Mouse (Mus musculus) limb, embryonic 14.5 days (tissue): ENCODE results near the gene Mlxip. TPM values are rescaled to one million over a fixed set of nuclear protein-coding genes. Genes with fewer than 3 reads are reported as not detected.

Experiments used
- ATAC-seq: fragments of 200-750 bp; cut with Nextera tagmentation; 2 replicates; pipeline ENCODE4 v1.8.0; 2017; ENCODE audit warnings: low read depth, moderate number of reproducible peaks, moderate TSS enrichment; ENCODE audit not compliant: low FRiP score
- DNase-seq: peaks from one replicate; pipeline ENCODE4 v3.0.0-alpha.2; 2015; ENCODE audit warnings: low spot score
- H3K27ac ChIP-seq: fragments of 300-500 bp; sonication (generic); replicated peaks from 2 replicates; pipeline ENCODE4 v1.5.1; 2014; ENCODE audit warnings: low read depth, mild to moderate bottlenecking, low read length, moderate library complexity, mixed read lengths
- H3K27me3 ChIP-seq: fragments of 300-500 bp; sonication (generic); 2 replicates; pipeline ENCODE4 v1.6.1; 2014; ENCODE audit warnings: low read length, mixed read lengths; ENCODE audit not compliant: control insufficient read depth, insufficient read depth
- H3K36me3 ChIP-seq: fragments of 300-500 bp; sonication (generic); 2 replicates; pipeline ENCODE4 v1.6.1; 2014; ENCODE audit warnings: mild to moderate bottlenecking, low read length, moderate library complexity, mixed read lengths; ENCODE audit not compliant: control insufficient read depth, insufficient read depth
- H3K4me1 ChIP-seq: fragments of 300-500 bp; sonication (generic); 2 replicates; pipeline ENCODE4 v1.6.1; 2014; ENCODE audit warnings: antibody characterized with exemption, low read length, mixed read lengths; ENCODE audit not compliant: control insufficient read depth, insufficient read depth
- H3K4me2 ChIP-seq: fragments of 300-500 bp; sonication (generic); replicated peaks from 2 replicates; pipeline ENCODE4 v1.6.1; 2014; ENCODE audit warnings: low read depth, mild to moderate bottlenecking, low read length, moderate library complexity; ENCODE audit not compliant: severe bottlenecking
- H3K4me3 ChIP-seq: fragments of 300-500 bp; sonication (generic); replicated peaks from 2 replicates; pipeline ENCODE4 v1.5.1; 2014; ENCODE audit warnings: low read length
- H3K9ac ChIP-seq: fragments of 300-500 bp; sonication (generic); 2 replicates; pipeline ENCODE4 v1.6.1; 2014; ENCODE audit warnings: mild to moderate bottlenecking, low read depth, low read length, moderate library complexity; ENCODE audit not compliant: severe bottlenecking
- H3K9me3 ChIP-seq: fragments of 300-500 bp; sonication (generic); 2 replicates; pipeline ENCODE4 v1.6.1; 2016; ENCODE audit warnings: low read length; ENCODE audit not compliant: control insufficient read depth
- POLR2A ChIP-seq: fragments of 200-500 bp; IDR thresholded peaks from 2 replicates; pipeline ENCODE4 v1.8.0; 2012; ENCODE audit warnings: inconsistent platforms, mild to moderate bottlenecking, moderate library complexity, borderline replicate concordance; ENCODE audit not compliant: insufficient read depth, insufficient read length; ENCODE audit errors: extremely low read depth
- WGBS: fragments of 180-500 bp; shearing (Covaris S2); extraction: QIAGEN DNeasy Blood & Tissue Kit; methylation state at CpG from one replicate; pipeline ENCODE4 v1.1.7; 2014; 5-methylcytosine and 5-hydroxymethylcytosine counted together
- polyA plus RNA-seq, 2 experiments: library from polyadenylated mRNA; depleted of rRNA in 1 of 2; stranded (reverse) in 1 of 2; unstranded in 1 of 2; fragments of >200 nt; fragmentation: Nextera tagmentation in 1 of 2; extraction: Ambion mirVana in 1 of 2; gene quantifications; 2 replicates each; pipeline versions ENCODE4 v1.2.1 to v1.2.3; 2012 to 2014

Mlxip gene
- polyA plus RNA-seq, 2 experiments: 16.5 to 28.3 TPM

DNA sequence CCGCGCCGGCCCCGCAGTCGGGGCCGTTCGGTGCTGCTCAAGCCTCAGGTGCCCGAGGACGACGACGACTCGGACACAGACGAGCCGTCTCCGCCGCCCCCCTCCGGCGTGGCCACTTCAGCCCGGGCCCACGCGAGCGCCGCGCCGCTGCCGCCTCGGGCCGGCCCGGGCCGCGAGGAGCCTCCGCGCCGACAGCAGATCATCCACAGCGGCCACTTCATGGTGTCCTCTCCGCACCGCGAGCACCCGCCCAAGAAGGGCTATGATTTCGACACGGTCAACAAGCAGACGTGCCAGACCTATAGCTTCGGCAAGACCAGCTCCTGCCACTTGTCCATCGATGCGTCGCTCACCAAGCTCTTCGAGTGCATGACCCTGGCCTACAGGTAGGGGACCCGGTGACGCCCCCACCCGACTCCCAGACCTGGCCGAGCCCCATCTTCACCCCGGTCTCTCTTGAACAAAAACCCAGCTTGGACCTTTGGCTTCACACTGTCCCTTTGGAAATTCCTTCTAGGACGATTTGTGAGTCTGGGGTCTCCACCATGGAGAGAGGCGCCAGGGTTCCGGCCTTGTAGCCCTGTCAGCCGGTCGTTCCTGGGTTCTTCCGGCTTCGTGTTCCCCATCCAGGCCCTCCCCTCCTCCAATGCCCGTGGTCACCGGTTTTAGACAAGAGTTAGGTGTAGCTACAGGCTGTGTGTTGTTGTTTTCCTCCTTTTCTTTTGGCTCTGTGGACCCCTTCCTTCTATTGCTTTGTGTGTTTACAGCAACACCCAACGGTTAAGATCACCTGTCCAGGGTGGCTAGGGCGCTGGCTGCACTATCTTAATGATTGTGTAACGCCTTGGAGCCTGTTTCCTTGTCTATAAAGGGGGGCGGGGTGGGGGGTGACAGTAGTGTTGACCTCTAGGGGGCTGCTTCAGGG, 621 bp downstream of the Mlxip start:
- H3K4me1 ChIP-seq: peaks cover 25% of the 10 kb centered on the region
- H3K9me3 ChIP-seq: no peaks in the 10 kb centered on the region
- peak overlapping the region; percentile 73 for H3K27ac ChIP-seq
- H3K9ac ChIP-seq: peak overlapping the region; percentile 93
- H3K4me3 ChIP-seq: peak overlapping the region; percentile 93
- no peaks in the 10 kb centered on the region for H3K27me3 ChIP-seq
- peak; percentile 14; the same call in 1 of the 2 replicates for ATAC-seq
- no peaks in the 10 kb centered on the region for H3K36me3 ChIP-seq
- no peak for DNase-seq
- H3K4me2 ChIP-seq: peak overlapping the region; percentile 67
- TF ChIP-seq POLR2A: no peak
- WGBS: under 1% methylated on average over 59 of the region's 65 CpGs

DNA sequence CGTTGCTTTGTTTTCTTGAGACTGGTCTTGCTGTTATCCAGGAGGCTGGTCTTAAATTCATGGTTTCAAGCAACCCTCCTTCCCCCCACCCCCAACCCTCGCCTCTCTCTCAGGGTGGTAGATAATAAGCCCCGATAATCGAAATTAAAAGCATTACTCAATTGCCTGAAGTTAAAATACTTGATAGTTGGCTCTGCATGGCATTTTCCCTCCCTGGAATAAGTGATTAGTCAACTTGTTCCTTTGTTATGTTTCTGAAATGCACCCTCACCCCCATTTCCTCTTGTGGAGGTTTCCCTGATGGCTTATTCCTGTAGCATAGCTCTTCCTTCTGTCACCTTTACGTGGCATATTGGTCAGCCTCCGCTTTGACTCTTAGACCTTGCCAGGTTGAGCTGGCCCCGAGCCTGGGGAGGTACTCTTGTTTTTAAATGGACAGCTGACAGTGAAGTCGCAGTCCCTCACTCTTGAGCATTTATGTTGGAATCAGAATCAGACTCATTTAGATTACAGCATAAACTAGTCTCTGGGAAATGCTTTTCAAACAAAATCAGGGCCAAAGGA, 2.4 kb downstream of the Mlxip start:
- H3K9ac ChIP-seq: no peak overlapping the region
- no peak for ATAC-seq
- TF ChIP-seq POLR2A: no peak
- peak overlapping the region; percentile 93; the same call in 1 of the 2 replicates for H3K4me3 ChIP-seq
- no peaks in the 10 kb centered on the region for H3K36me3 ChIP-seq
- WGBS: 67% methylated on average over 8 of the region's 8 CpGs
- H3K4me2 ChIP-seq: peak overlapping the region; percentile 67
- H3K27ac ChIP-seq: no peak overlapping the region
- H3K27me3 ChIP-seq: no peaks in the 10 kb centered on the region
- peaks cover 18% of the 10 kb centered on the region for H3K4me1 ChIP-seq
- H3K9me3 ChIP-seq: no peaks in the 10 kb centered on the region
- no peak for DNase-seq

DNA sequence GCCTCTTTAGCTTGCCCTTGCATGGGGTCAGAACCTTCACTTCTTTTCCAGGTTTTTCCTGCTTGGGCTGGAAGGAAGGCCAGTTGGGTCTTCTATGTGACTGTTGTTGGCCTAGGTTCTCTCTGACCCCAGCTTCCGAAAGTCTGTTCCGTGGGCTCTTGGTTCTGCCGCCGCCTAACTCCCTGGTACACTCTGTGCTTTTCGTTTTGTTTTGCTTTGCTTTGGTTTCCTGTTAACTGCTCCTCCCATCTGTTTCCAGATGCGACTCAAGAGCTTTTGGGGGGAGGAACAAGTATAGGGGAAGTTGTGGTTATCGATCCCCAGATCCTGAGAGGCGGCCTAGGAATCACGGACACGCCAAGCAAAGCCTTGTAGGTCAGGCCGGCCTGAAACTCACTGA, 3.2 kb downstream of the Mlxip start:
- H3K36me3 ChIP-seq: no peaks in the 10 kb centered on the region
- no peak overlapping the region for H3K4me2 ChIP-seq
- no peak for DNase-seq
- WGBS: 81% methylated on average over 11 of the region's 11 CpGs
- no peak for ATAC-seq
- no peaks in the 10 kb centered on the region for H3K9me3 ChIP-seq
- H3K4me3 ChIP-seq: no peak overlapping the region
- peaks cover 18% of the 10 kb centered on the region for H3K4me1 ChIP-seq
- H3K9ac ChIP-seq: no peak overlapping the region
- TF ChIP-seq POLR2A: no peak
- H3K27me3 ChIP-seq: no peaks in the 10 kb centered on the region
- H3K27ac ChIP-seq: no peak overlapping the region

DNA sequence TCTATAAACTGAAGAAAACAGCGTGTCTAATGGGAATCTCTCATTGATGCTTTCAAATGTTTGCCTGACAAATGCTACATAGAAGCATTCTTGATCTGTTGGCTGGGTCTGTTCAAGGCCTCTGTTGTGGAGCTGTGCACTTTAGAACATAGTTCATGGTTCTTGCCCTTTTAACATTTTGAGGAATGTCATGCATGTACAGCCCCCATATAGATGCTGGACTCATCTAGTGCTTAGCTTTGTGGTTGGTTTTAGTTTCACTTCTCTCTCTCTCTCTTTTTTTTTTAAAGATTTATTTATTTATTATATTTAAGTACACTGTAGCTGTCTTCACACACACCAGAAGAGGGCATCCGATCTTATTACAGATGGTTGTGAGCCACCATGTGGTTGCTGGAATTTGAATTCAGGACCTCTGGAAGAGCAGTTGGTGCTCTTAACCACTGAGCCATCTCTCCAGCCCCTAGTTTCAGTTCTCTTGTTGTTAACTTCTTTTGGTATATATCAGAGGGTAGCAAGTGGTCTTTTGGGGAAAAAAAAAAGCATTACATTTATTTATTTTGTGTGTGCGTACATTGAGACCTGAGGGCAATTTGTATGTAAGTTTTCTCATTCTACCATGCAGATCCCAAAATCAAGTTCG, 4.4 kb downstream of the Mlxip start:
- Histone ChIP-seq H3K36me3 (no peaks in the 10 kb centered on the region), H3K4me1 (peaks cover 18% of the 10 kb centered on the region), H3K27me3 (no peaks in the 10 kb centered on the region), H3K4me2 (no peak overlapping the region), H3K27ac (no peak overlapping the region), H3K9ac (no peak overlapping the region), H3K4me3 (no peak overlapping the region), H3K9me3 (no peaks in the 10 kb centered on the region)
- no peak for TF ChIP-seq POLR2A
- no peak for DNase-seq
- 87% methylated on average over 4 of the region's 4 CpGs for WGBS
- ATAC-seq: no peak

DNA sequence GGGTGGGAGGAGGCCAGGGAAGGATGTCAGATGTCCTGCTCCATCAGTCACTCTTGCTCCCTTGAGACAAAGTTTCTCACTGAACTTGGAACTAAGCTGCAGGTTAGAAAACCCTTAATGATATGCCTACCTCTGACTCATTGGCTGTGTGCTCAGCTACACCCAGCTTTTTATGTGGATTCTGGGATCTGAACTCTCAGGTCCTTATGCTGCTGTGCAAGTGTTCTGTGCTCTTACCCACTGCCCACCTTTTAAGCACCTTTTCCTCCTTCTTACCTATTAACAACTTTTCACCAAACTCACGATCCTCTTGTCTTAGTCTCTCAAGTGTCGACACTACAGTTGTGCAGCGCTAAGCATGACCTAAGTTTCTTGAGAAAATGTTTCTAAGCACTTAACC, 9.9 kb downstream of the Mlxip start:
- Histone ChIP-seq H3K27me3 (no peaks in the 10 kb centered on the region), H3K4me3 (no peak overlapping the region), H3K4me1 (no peaks in the 10 kb centered on the region), H3K9ac (no peak overlapping the region), H3K27ac (no peak overlapping the region), H3K4me2 (no peak overlapping the region), H3K36me3 (no peaks in the 10 kb centered on the region), H3K9me3 (no peaks in the 10 kb centered on the region)
- ATAC-seq (no peak), DNase-seq (no peak)
- TF ChIP-seq POLR2A: no peak
- 90% methylated on average over 3 of the region's 3 CpGs for WGBS
